Mouse (Mus musculus) testis, adult 10 weeks (tissue): ENCODE data around the gene Snx4. TPM values are rescaled to one million over a fixed set of nuclear protein-coding genes. Genes with fewer than 3 reads are reported as not detected.

Experiments used
- polyA plus RNA-seq: library from polyadenylated mRNA; stranded (reverse); fragments of 350-450 nt; fragmentation: Illumina TruSeq; extraction: RNeasy Lipid Tissue Mini Kit (QIAGEN cat#74804); gene quantifications from one replicate; pipeline ENCODE4 v1.2.3, GENCODE M21; 2014; ENCODE audit warnings: low read depth, low replicate concordance

The Snx4 gene
- polyA plus RNA-seq = 53.4 TPM

GRCm38 (mm10) chr16:33251194-33252051 is at the start of gene Snx4:
Snx4 (plus strand) TSS chr16:33251442.

Other genes with a start within 250 kb of the Snx4 start
- gene Iqcg, start 195.2 kb upstream of the Snx4 start, polyA plus RNA-seq = 192 TPM
- 524 TPM for gene Rpl35a, start 195.0 kb upstream of the Snx4 start, polyA plus RNA-seq
- gene Lmln, start 188.9 kb upstream of the Snx4 start, polyA plus RNA-seq = 5.2 TPM
- gene Osbpl11, start 66.4 kb upstream of the Snx4 start, polyA plus RNA-seq = 13.5 TPM
- 29.9 TPM for gene Zfp148, start 129.4 kb downstream of the Snx4 start, polyA plus RNA-seq